Mouse (Mus musculus) heart, postnatal 10 days (tissue): ENCODE results near the gene Spats2. TPM values are rescaled to one million over a fixed set of nuclear protein-coding genes. Genes with fewer than 3 reads are reported as not detected.
A peak's percentile ranks its signal among the peaks of the same experiment; 100 is the strongest.
"Not testable (repeated sequence)": the region's sequence is repeated elsewhere in the genome, so short reads cannot be mapped to it uniquely, and the experiment has no call there.

ENCODE experiments used
- DNase-seq, 2 experiments: peaks; one replicate each; pipeline ENCODE4 v3.0.0; 2021
- intact Hi-C: fragments of 180-260 bp; cut with DNase I; formaldehyde crosslinking; loops from one replicate; pipeline ENCODE4 v1.15.1; 2025
- total RNA-seq, 2 experiments: library from RNA; stranded (reverse); gene quantifications; 2 replicates each; pipeline ENCODE4 v1.2.3; 2021

Spats2 gene
- total RNA-seq, result 10 to 100 TPM; 16.7 to 18.8 TPM

- DNase-seq, result no peak
- intact Hi-C loops, result no loop called here
These were observed at the start of gene Spats2 for GRCm38 (mm10) chr15:99125711-99126080. Gene Spats2, plus strand, starts transcription at chr15:99125916.

- intact Hi-C loops, DNase-seq: not testable (repeated sequence)
These were observed 49.7 kb upstream of the Spats2 start for GRCm38 (mm10) chr15:99076011-99076410.

- DNase-seq, result no peak
- intact Hi-C loops, result no loop called here
These were observed 47.4 kb upstream of the Spats2 start for GRCm38 (mm10) chr15:99078181-99078910.

GRCm38 (mm10) chr15:99079804-99080203, 45.9 kb upstream of the Spats2 start:
- DNase-seq, result no peak
- intact Hi-C loops, result loop anchor here (5.0 kb wide), 1 partner anchor 187 kb away; no protein-coding TSS in a partner anchor

- intact Hi-C loops, result loop anchor here (2.0 to 5.0 kb wide), 2 partner anchors 116 to 185 kb away; no protein-coding TSS in a partner anchor
- DNase-seq, result no peak
These were observed 43.4 kb upstream of the Spats2 start for GRCm38 (mm10) chr15:99082322-99082721.

GRCm38 (mm10) chr15:99082840-99083239, 42.9 kb upstream of the Spats2 start:
- intact Hi-C loops, result loop anchor here (2.0 to 5.0 kb wide), 2 partner anchors 116 to 184 kb away; no protein-coding TSS in a partner anchor

GRCm38 (mm10) chr15:99083258-99083657, 42.5 kb upstream of the Spats2 start:
- intact Hi-C loops, result loop anchor here (2.0 to 5.0 kb wide), 2 partner anchors 116 to 184 kb away; no protein-coding TSS in a partner anchor
- peak; percentile 58 to 75 for DNase-seq

More at GRCm38 (mm10) chr15:99082840-99083239, 42.9 kb upstream of the Spats2 start:
- no peak for DNase-seq

GRCm38 (mm10) chr15:99083867-99084557, 41.7 kb upstream of the Spats2 start:
- intact Hi-C loops, result loop anchor here (2.0 to 5.0 kb wide), 2 partner anchors 115 to 183 kb away; no protein-coding TSS in a partner anchor
- DNase-seq, result no peak

GRCm38 (mm10) chr15:99084618-99085017, 41.1 kb upstream of the Spats2 start:
- DNase-seq, result no peak
- intact Hi-C loops, result loop anchor here (5.0 kb wide), 1 partner anchor 183 kb away; no protein-coding TSS in a partner anchor

GRCm38 (mm10) chr15:99085997-99086396, 39.7 kb upstream of the Spats2 start:
- intact Hi-C loops, result no loop called here
- DNase-seq, result no peak

GRCm38 (mm10) chr15:99087253-99088075, 38.3 kb upstream of the Spats2 start, which contains the start of gene C1ql4:
Gene C1ql4, minus strand, starts transcription at chr15:99087817.
- intact Hi-C loops, result no loop called here
- DNase-seq, result peak in 1 of 2 experiments; percentile 51

- DNase-seq, result peak; percentile 83 to 91
- intact Hi-C loops, result no loop called here
These were observed 37.4 kb upstream of the Spats2 start for GRCm38 (mm10) chr15:99088292-99088691.

GRCm38 (mm10) chr15:99089069-99089468, 36.6 kb upstream of the Spats2 start:
- no peak for DNase-seq
- intact Hi-C loops, result no loop called here

- intact Hi-C loops, result no loop called here
- DNase-seq, result no peak
These were observed 32.8 kb upstream of the Spats2 start, which contains the start of gene Dnajc22 for GRCm38 (mm10) chr15:99092870-99093269. Gene Dnajc22, plus strand, starts transcription at chr15:99093170.

- peak; percentile 43 to 58 for DNase-seq
- intact Hi-C loops, result no loop called here
These were observed 32.1 kb upstream of the Spats2 start for GRCm38 (mm10) chr15:99093291-99094258.

GRCm38 (mm10) chr15:99094631-99095270, 31.0 kb upstream of the Spats2 start:
- intact Hi-C loops, result no loop called here
- DNase-seq, result peak in 1 of 2 experiments; percentile 18

- intact Hi-C loops, result no loop called here
- DNase-seq, result no peak
These were observed 30.4 kb upstream of the Spats2 start for GRCm38 (mm10) chr15:99095356-99095755.

GRCm38 (mm10) chr15:99096061-99096793, 29.5 kb upstream of the Spats2 start:
- DNase-seq, result no peak
- intact Hi-C loops, result no loop called here
